Mouse (Mus musculus) heart, embryonic 10.5 days (tissue): ENCODE data around the gene Eef2k. TPM values are rescaled to one million over a fixed set of nuclear protein-coding genes. Genes with fewer than 3 reads are reported as not detected.
A peak's percentile ranks its signal among the peaks of the same experiment; 100 is the strongest.

ENCODE experiments used
- DNase-seq: peaks from one replicate; pipeline ENCODE4 v3.0.0-alpha.2; 2017; ENCODE audit warnings: low spot score
- H3K27ac ChIP-seq: fragments of 300-500 bp; sonication (generic); 2 replicates; pipeline ENCODE4 v1.5.1; 2016; ENCODE audit warnings: mild to moderate bottlenecking
- H3K27me3 ChIP-seq: fragments of 300-500 bp; sonication (generic); 2 replicates; pipeline ENCODE4 v1.6.1; 2016; ENCODE audit warnings: mild to moderate bottlenecking; ENCODE audit not compliant: poor library complexity, insufficient read depth, severe bottlenecking
- H3K36me3 ChIP-seq: fragments of 300-500 bp; sonication (generic); 2 replicates; pipeline ENCODE4 v1.6.1; 2016; ENCODE audit warnings: mild to moderate bottlenecking, moderate library complexity
- H3K4me1 ChIP-seq: fragments of 300-500 bp; sonication (generic); 2 replicates; pipeline ENCODE4 v1.6.1; 2016; ENCODE audit warnings: mild to moderate bottlenecking
- H3K4me3 ChIP-seq: fragments of 300-500 bp; sonication (generic); 2 replicates; pipeline ENCODE4 v1.5.1; 2016; ENCODE audit warnings: mild to moderate bottlenecking, moderate library complexity
- H3K9me3 ChIP-seq: fragments of 300-500 bp; sonication (generic); 2 replicates; pipeline ENCODE4 v1.6.1; 2016; ENCODE audit warnings: mild to moderate bottlenecking, moderate library complexity
- WGBS: fragments of 180-500 bp; shearing (Covaris S2); methylation state at CpG from one replicate; pipeline ENCODE4 v1.1.7; 2016; 5-methylcytosine and 5-hydroxymethylcytosine counted together
- polyA plus RNA-seq: library from polyadenylated mRNA; unstranded; fragments of >200 nt; fragmentation: Nextera tagmentation; extraction: Ambion mirVana; gene quantifications from 2 replicates; pipeline ENCODE4 v1.2.1, GENCODE M21; 2016

Eef2k gene
- polyA plus RNA-seq = 16.3 and 17.3 TPM in 2 replicates

- 3% methylated on average over 35 of the region's 35 CpGs for WGBS
- H3K36me3 ChIP-seq = no peaks in the 10 kb centered on the region
Observed at GRCm38 (mm10) chr7:120842345-120843036, at the start of gene Eef2k. TSS of gene Eef2k (plus strand) at chr7:120842831.

GRCm38 (mm10) chr7:120795544-120795943, 47.1 kb upstream of the Eef2k start:
- H3K27ac ChIP-seq = no peak overlapping the region
- WGBS = 66% methylated on average over 4 of the region's 4 CpGs
- H3K4me3 ChIP-seq = no peak overlapping the region
- no peaks in the 10 kb centered on the region for H3K9me3 ChIP-seq
- no peak for DNase-seq
- H3K4me1 ChIP-seq = 0 out of 2 replicates have a peak, but pooled peaks cover 6% of the 10 kb centered on the region
- H3K36me3 ChIP-seq = no peaks in the 10 kb centered on the region
- H3K27me3 ChIP-seq = no peaks in the 10 kb centered on the region

More at GRCm38 (mm10) chr7:120842345-120843036, at the start of gene Eef2k:
- no peaks in the 10 kb centered on the region for H3K9me3 ChIP-seq
- peaks cover 27% of the 10 kb centered on the region for H3K4me1 ChIP-seq
- peak within 1 kb of the TSS; percentile 95 for H3K27ac ChIP-seq
- peak; percentile 97 for DNase-seq
- peak within 1 kb of the TSS; percentile 88 for H3K4me3 ChIP-seq
- peaks cover 28% of the 10 kb centered on the region for H3K27me3 ChIP-seq

- no peak overlapping the region for H3K27ac ChIP-seq
Observed at GRCm38 (mm10) chr7:120796369-120796768, 46.3 kb upstream of the Eef2k start.

GRCm38 (mm10) chr7:120803268-120803667, 39.4 kb upstream of the Eef2k start:
- H3K27me3 ChIP-seq = peaks cover 6% of the 10 kb centered on the region; the same call in 1 of the 2 replicates
- no peak overlapping the region for H3K4me3 ChIP-seq
- no peak for DNase-seq
- WGBS = 82% methylated on average over 2 of the region's 2 CpGs
- H3K9me3 ChIP-seq = no peaks in the 10 kb centered on the region
- H3K4me1 ChIP-seq = no peaks in the 10 kb centered on the region
- no peak overlapping the region for H3K27ac ChIP-seq
- no peaks in the 10 kb centered on the region for H3K36me3 ChIP-seq

More at GRCm38 (mm10) chr7:120796369-120796768, 46.3 kb upstream of the Eef2k start:
- no peak for DNase-seq
- H3K27me3 ChIP-seq = no peaks in the 10 kb centered on the region
- WGBS = 58% methylated on average over 3 of the region's 3 CpGs
- H3K4me1 ChIP-seq = 0 out of 2 replicates have a peak, but pooled peaks cover 6% of the 10 kb centered on the region
- no peaks in the 10 kb centered on the region for H3K36me3 ChIP-seq
- H3K9me3 ChIP-seq = no peaks in the 10 kb centered on the region
- no peak overlapping the region for H3K4me3 ChIP-seq

- DNase-seq = no peak
- WGBS = 5% methylated on average over 27 of the region's 27 CpGs
- Histone ChIP-seq H3K4me3 (peak overlapping the region; percentile 57), H3K27me3 (peaks cover 49% of the 10 kb centered on the region), H3K27ac (0 out of 2 replicates have a peak overlapping the region, but pooled peaks have one; percentile 42), H3K36me3 (no peaks in the 10 kb centered on the region), H3K4me1 (peaks cover 4% of the 10 kb centered on the region), H3K9me3 (no peaks in the 10 kb centered on the region)
Observed at GRCm38 (mm10) chr7:120809705-120810104, 32.9 kb upstream of the Eef2k start.

GRCm38 (mm10) chr7:120811834-120812415, 30.7 kb upstream of the Eef2k start, which contains the start of gene Gm5737:
TSS of gene Gm5737 (plus strand) at chr7:120812365.
- WGBS = 73% methylated on average over 6 of the region's 6 CpGs
- peaks cover 49% of the 10 kb centered on the region for H3K27me3 ChIP-seq
- H3K9me3 ChIP-seq = no peaks in the 10 kb centered on the region
- H3K36me3 ChIP-seq = no peaks in the 10 kb centered on the region
- peaks cover 4% of the 10 kb centered on the region for H3K4me1 ChIP-seq
- no peak for DNase-seq
- H3K4me3 ChIP-seq = no peak within 1 kb of the TSS
- no peak within 1 kb of the TSS for H3K27ac ChIP-seq

GRCm38 (mm10) chr7:120817552-120817951, 25.1 kb upstream of the Eef2k start:
- Histone ChIP-seq H3K36me3 (no peaks in the 10 kb centered on the region), H3K27me3 (peaks cover 9% of the 10 kb centered on the region), H3K4me1 (no peaks in the 10 kb centered on the region), H3K4me3 (no peak overlapping the region), H3K27ac (no peak overlapping the region), H3K9me3 (no peaks in the 10 kb centered on the region)
- no peak for DNase-seq
- 77% methylated on average over 6 of the region's 6 CpGs for WGBS

- Histone ChIP-seq H3K27ac (no peak overlapping the region), H3K4me3 (no peak overlapping the region), H3K27me3 (peaks cover 7% of the 10 kb centered on the region; the same call in 1 of the 2 replicates), H3K4me1 (no peaks in the 10 kb centered on the region), H3K36me3 (no peaks in the 10 kb centered on the region), H3K9me3 (no peaks in the 10 kb centered on the region)
- DNase-seq = no peak
- 83% methylated on average over 4 of the region's 4 CpGs for WGBS
Observed at GRCm38 (mm10) chr7:120819386-120819785, 23.2 kb upstream of the Eef2k start.

- no peak overlapping the region for H3K27ac ChIP-seq
- no peak overlapping the region for H3K4me3 ChIP-seq
- no peak for DNase-seq
- peaks cover 11% of the 10 kb centered on the region; the same call in 1 of the 2 replicates for H3K27me3 ChIP-seq
- WGBS = 18% methylated on average over 5 of the region's 5 CpGs
- 0 out of 2 replicates have a peak, but pooled peaks cover 3% of the 10 kb centered on the region for H3K4me1 ChIP-seq
- H3K36me3 ChIP-seq = no peaks in the 10 kb centered on the region
- no peaks in the 10 kb centered on the region for H3K9me3 ChIP-seq
Observed at GRCm38 (mm10) chr7:120823248-120823647, 19.4 kb upstream of the Eef2k start.

- H3K9me3 ChIP-seq = no peaks in the 10 kb centered on the region
- H3K36me3 ChIP-seq = no peaks in the 10 kb centered on the region
- H3K4me3 ChIP-seq = no peak overlapping the region
- no peak overlapping the region for H3K27ac ChIP-seq
- H3K4me1 ChIP-seq = peaks cover 4% of the 10 kb centered on the region; the same call in 1 of the 2 replicates
- no peak for DNase-seq
- WGBS = 66% methylated on average over 2 of the region's 2 CpGs
- H3K27me3 ChIP-seq = peaks cover 20% of the 10 kb centered on the region
Observed at GRCm38 (mm10) chr7:120825097-120825496, 17.5 kb upstream of the Eef2k start.

- Histone ChIP-seq H3K36me3 (no peaks in the 10 kb centered on the region), H3K4me3 (no peak overlapping the region), H3K27me3 (peaks cover 15% of the 10 kb centered on the region), H3K9me3 (no peaks in the 10 kb centered on the region), H3K4me1 (peaks cover 14% of the 10 kb centered on the region; the same call in 1 of the 2 replicates), H3K27ac (0 out of 2 replicates have a peak overlapping the region, but pooled peaks have one; percentile 12)
- DNase-seq = peak; percentile 86
- 26% methylated on average over 3 of the region's 3 CpGs for WGBS
Observed at GRCm38 (mm10) chr7:120826408-120826807, 16.2 kb upstream of the Eef2k start.

GRCm38 (mm10) chr7:120830431-120831381, 11.9 kb upstream of the Eef2k start:
- Histone ChIP-seq H3K36me3 (no peaks in the 10 kb centered on the region), H3K4me3 (peak overlapping the region; percentile 63), H3K4me1 (peaks cover 16% of the 10 kb centered on the region; the same call in 1 of the 2 replicates), H3K27me3 (peaks cover 29% of the 10 kb centered on the region; the same call in 1 of the 2 replicates), H3K9me3 (no peaks in the 10 kb centered on the region), H3K27ac (peak overlapping the region; percentile 77)
- under 1% methylated on average over 46 of the region's 46 CpGs for WGBS
- DNase-seq = peak; percentile 87
